Comparison of ENCODE assay signal across 17 mouse cellular contexts in genomic region chr4:33786958-33787357, GRCm38 (mm10).
DNase-seq lines count a peak whose midpoint lies in the region; ATAC-seq and TF ChIP-seq lines count a peak whose summit lies in the region.
"Had no signal": no experiment of that assay in that cellular context is flagged by ENCODE, and none has a peak within 500 bp of the region (broad histone marks: within the 10 kb centered on the region; RNA-seq: fewer than 3 reads in every experiment).

No protein-coding gene starts in this region.

- no peaks in the 10 kb centered on the region for H3K36me3 ChIP-seq in liver, postnatal 0 days (replicated peaks; ENCODE audit: insufficient read depth, low read length)
- no peaks in the 10 kb centered on the region for H3K36me3 ChIP-seq in hindbrain, embryonic 14.5 days (replicated peaks; ENCODE audit: control insufficient read depth, insufficient read depth)
- H3K36me3 ChIP-seq: embryonic facial prominence, embryonic 12.5 days; forebrain, embryonic 15.5 days; heart, embryonic 12.5 days; hindbrain, embryonic 10.5 days; hindbrain, embryonic 15.5 days had no signal

- H3K9ac ChIP-seq in liver, postnatal 0 days (replicated peaks): no peak overlapping the region
- H3K9ac ChIP-seq in hindbrain, embryonic 14.5 days: no peak overlapping the region
- H3K9ac ChIP-seq: embryonic facial prominence, embryonic 12.5 days; forebrain, embryonic 15.5 days; heart, embryonic 12.5 days; hindbrain, embryonic 15.5 days had no signal

- H3K4me3 ChIP-seq in liver, postnatal 0 days (ENCODE audit: low read depth, low read length): no peak overlapping the region
- no peak overlapping the region for H3K4me3 ChIP-seq in hindbrain, embryonic 14.5 days (replicated peaks; ENCODE audit: low read length)
- H3K4me3 ChIP-seq: embryonic facial prominence, embryonic 12.5 days; forebrain, embryonic 15.5 days; heart, embryonic 12.5 days; hindbrain, embryonic 10.5 days; hindbrain, embryonic 15.5 days had no signal

- peak; percentile 65 for TF ChIP-seq EP300 in liver, postnatal 0 days (IDR thresholded peaks at IDR 0.05; ENCODE audit: low read depth)

- peak; percentile 99 for ATAC-seq in common myeloid progenitor, adult 5-6 weeks (replicated peaks; ENCODE audit: low read depth, poor library complexity, severe bottlenecking)
- ATAC-seq in liver, postnatal 0 days: no peak
- ATAC-seq in hindbrain, embryonic 14.5 days (ENCODE audit: low FRiP score): no peak
- ATAC-seq: forebrain, embryonic 15.5 days; intestine, embryonic 16.5 days had no signal

- DNase-seq in MEL-GATA-1-ER (ENCODE audit: extremely low read depth, low read depth): peak; percentile 99
- DNase-seq in liver, postnatal 0 days: no peak
- no peak for DNase-seq in adrenal gland, postnatal 14 days
- no peak for DNase-seq in hindbrain, embryonic 14.5 days (ENCODE audit: low spot score)
- DNase-seq in ovary, postnatal 14 days (ENCODE audit: low spot score): no peak
- DNase-seq: adrenal gland, adult 8-10 months; B cell, adult 2 months; cerebellum, adult 18-20 months; cerebellum, adult 9-11 months; gastrocnemius, postnatal 14 days had no signal

- no peak overlapping the region for H3K4me2 ChIP-seq in liver, postnatal 0 days (ENCODE audit: low read depth, low read length)
- no peak overlapping the region for H3K4me2 ChIP-seq in hindbrain, embryonic 14.5 days (replicated peaks)
- H3K4me2 ChIP-seq: embryonic facial prominence, embryonic 12.5 days; forebrain, embryonic 15.5 days; heart, embryonic 12.5 days; hindbrain, embryonic 15.5 days had no signal

- no peak overlapping the region for H3K27ac ChIP-seq in liver, postnatal 0 days (ENCODE audit: low read depth)
- no peak overlapping the region for H3K27ac ChIP-seq in hindbrain, embryonic 14.5 days
- H3K27ac ChIP-seq: embryonic facial prominence, embryonic 12.5 days; forebrain, embryonic 15.5 days; hindbrain, embryonic 10.5 days; hindbrain, embryonic 15.5 days had no signal

- no peak for TF ChIP-seq CTCF in liver, postnatal 0 days (IDR thresholded peaks at IDR 0.05; ENCODE audit: low read depth)

- no peaks in the 10 kb centered on the region for H3K4me1 ChIP-seq in liver, postnatal 0 days (ENCODE audit: insufficient read depth)
- H3K4me1 ChIP-seq in hindbrain, embryonic 14.5 days (replicated peaks; ENCODE audit: control insufficient read depth, insufficient read depth, low read length): no peaks in the 10 kb centered on the region
- H3K4me1 ChIP-seq: embryonic facial prominence, embryonic 12.5 days; forebrain, embryonic 15.5 days; heart, embryonic 12.5 days; hindbrain, embryonic 15.5 days had no signal

- H3K27me3 ChIP-seq in liver, postnatal 0 days (ENCODE audit: insufficient read depth, low read length): no peaks in the 10 kb centered on the region
- no peaks in the 10 kb centered on the region for H3K27me3 ChIP-seq in hindbrain, embryonic 14.5 days (ENCODE audit: control insufficient read depth, insufficient read depth, low read length)
- H3K27me3 ChIP-seq: embryonic facial prominence, embryonic 12.5 days; forebrain, embryonic 15.5 days; heart, embryonic 12.5 days; hindbrain, embryonic 15.5 days had no signal

- H3K9me3 ChIP-seq in liver, postnatal 0 days (ENCODE audit: low read length): no peaks in the 10 kb centered on the region
- no peaks in the 10 kb centered on the region for H3K9me3 ChIP-seq in hindbrain, embryonic 14.5 days (ENCODE audit: control insufficient read depth, low read length)
- H3K9me3 ChIP-seq: embryonic facial prominence, embryonic 12.5 days; forebrain, embryonic 15.5 days; heart, embryonic 12.5 days; hindbrain, embryonic 10.5 days; hindbrain, embryonic 15.5 days had no signal

- 54% methylated on average over 4 of the region's 4 CpGs for WGBS in liver, postnatal 0 days (ENCODE audit: insufficient replicate concordance)
- WGBS in hindbrain, embryonic 14.5 days: 95% methylated on average over 4 of the region's 4 CpGs
